ENCODE assay signal across 17 mouse cellular contexts in genomic region chr13:102594201-102594600, GRCm38 (mm10).
DNase-seq lines count a peak whose midpoint lies in the region; ATAC-seq and TF ChIP-seq lines count a peak whose summit lies in the region.
"Had no signal": no experiment of that assay in that cellular context is flagged by ENCODE, and none has a peak within 500 bp of the region (broad histone marks: within the 10 kb centered on the region; RNA-seq: fewer than 3 reads in every experiment).

No protein-coding gene starts in this region.

- no peak overlapping the region for H3K4me3 ChIP-seq in left cerebral cortex, adult 2 months
- H3K4me3 ChIP-seq in lung, postnatal 0 days (ENCODE audit: low read depth, low read length): no peak overlapping the region
- H3K4me3 ChIP-seq in stomach, embryonic 16.5 days (replicated peaks; ENCODE audit: low read length): no peak overlapping the region
- no peak overlapping the region for H3K4me3 ChIP-seq in midbrain, embryonic 15.5 days
- H3K4me3 ChIP-seq: forebrain, embryonic 13.5 days; limb, embryonic 12.5 days; liver, embryonic 12.5 days; midbrain, embryonic 12.5 days; neural tube, embryonic 13.5 days had no signal

- no peak overlapping the region for H3K4me2 ChIP-seq in lung, postnatal 0 days (replicated peaks; ENCODE audit: low read depth, low read length)
- no peak overlapping the region for H3K4me2 ChIP-seq in stomach, embryonic 16.5 days (ENCODE audit: low read depth, low read length)
- no peak overlapping the region for H3K4me2 ChIP-seq in midbrain, embryonic 15.5 days
- H3K4me2 ChIP-seq: forebrain, embryonic 13.5 days; limb, embryonic 12.5 days; liver, embryonic 12.5 days; midbrain, embryonic 12.5 days; neural tube, embryonic 13.5 days had no signal

- no peak overlapping the region for H3K9ac ChIP-seq in lung, postnatal 0 days (replicated peaks; ENCODE audit: low read depth)
- H3K9ac ChIP-seq in stomach, embryonic 16.5 days (ENCODE audit: low read length): no peak overlapping the region
- no peak overlapping the region for H3K9ac ChIP-seq in midbrain, embryonic 15.5 days
- H3K9ac ChIP-seq: forebrain, embryonic 13.5 days; limb, embryonic 12.5 days; liver, embryonic 12.5 days; midbrain, embryonic 12.5 days; neural tube, embryonic 13.5 days had no signal

- TF ChIP-seq CTCF in left cerebral cortex, adult 2 months (IDR thresholded peaks at IDR 0.05): no peak
- no peak for TF ChIP-seq CTCF in lung, postnatal 0 days (IDR thresholded peaks at IDR 0.05)

- WGBS in lung, postnatal 0 days: 75% methylated on average over 3 of the region's 3 CpGs
- WGBS in stomach, embryonic 16.5 days: 78% methylated on average over 3 of the region's 3 CpGs
- WGBS in midbrain, embryonic 15.5 days: 95% methylated on average over 3 of the region's 3 CpGs

- H3K9me3 ChIP-seq in lung, postnatal 0 days (ENCODE audit: low read length): no peaks in the 10 kb centered on the region
- H3K9me3 ChIP-seq in stomach, embryonic 16.5 days (replicated peaks; ENCODE audit: control insufficient read depth, low read length): no peaks in the 10 kb centered on the region
- no peaks in the 10 kb centered on the region for H3K9me3 ChIP-seq in midbrain, embryonic 15.5 days
- H3K9me3 ChIP-seq: forebrain, embryonic 13.5 days; limb, embryonic 12.5 days; liver, embryonic 12.5 days; midbrain, embryonic 12.5 days; neural tube, embryonic 13.5 days had no signal

- intact Hi-C loops in left cerebral cortex, adult 2 months (cut with DNase I): no loop called here

- ATAC-seq in lung, postnatal 0 days: peak; percentile 77
- ATAC-seq in stomach, embryonic 16.5 days (ENCODE audit: insufficient read depth, low FRiP score): no peak
- no peak for ATAC-seq in midbrain, embryonic 15.5 days (replicated peaks)
- ATAC-seq: forebrain, embryonic 13.5 days; liver, embryonic 12.5 days had no signal

- no peak for DNase-seq in left cerebral cortex, adult 2 months (ENCODE audit: extremely low spot score in 1 of 2, low spot score in 2 of 2)
- DNase-seq in left cerebral cortex, adult 11 months (ENCODE audit: low spot score): no peak
- DNase-seq in gonadal fat pad, adult 2 months (ENCODE audit: low read depth): peak; percentile 95
- peak; percentile 86 for DNase-seq in lung, postnatal 0 days (ENCODE audit: low spot score)
- DNase-seq in spleen, adult 12 weeks (ENCODE audit: low spot score): no peak
- DNase-seq: cerebellum, postnatal 10 days; gastrocnemius, postnatal 10 days; kidney, adult 2 months; kidney, postnatal 10 days; right cerebral cortex, adult 18-20 months had no signal

- no peaks in the 10 kb centered on the region for H3K36me3 ChIP-seq in lung, postnatal 0 days (ENCODE audit: insufficient read depth, low read length)
- H3K36me3 ChIP-seq in stomach, embryonic 16.5 days (ENCODE audit: control insufficient read depth, insufficient read depth, low read length): no peaks in the 10 kb centered on the region
- H3K36me3 ChIP-seq in midbrain, embryonic 15.5 days (replicated peaks): no peaks in the 10 kb centered on the region
- H3K36me3 ChIP-seq: limb, embryonic 12.5 days; liver, embryonic 12.5 days; midbrain, embryonic 12.5 days; neural tube, embryonic 13.5 days had no signal

- H3K27ac ChIP-seq in left cerebral cortex, adult 2 months: peak overlapping the region; percentile 61
- H3K27ac ChIP-seq in lung, postnatal 0 days (ENCODE audit: low read length): peak overlapping the region; percentile 55
- peak overlapping the region; percentile 62 for H3K27ac ChIP-seq in stomach, embryonic 16.5 days (ENCODE audit: low read length)
- H3K27ac ChIP-seq in midbrain, embryonic 15.5 days: no peak overlapping the region
- H3K27ac ChIP-seq: forebrain, embryonic 13.5 days; limb, embryonic 12.5 days; liver, embryonic 12.5 days; midbrain, embryonic 12.5 days; neural tube, embryonic 13.5 days had no signal

- H3K4me1 ChIP-seq in lung, postnatal 0 days (ENCODE audit: insufficient read depth, low read depth, low read length): no peaks in the 10 kb centered on the region
- peaks cover 34% of the 10 kb centered on the region for H3K4me1 ChIP-seq in stomach, embryonic 16.5 days (ENCODE audit: control insufficient read depth, insufficient read depth, low read length)
- peaks cover 23% of the 10 kb centered on the region for H3K4me1 ChIP-seq in midbrain, embryonic 15.5 days
- H3K4me1 ChIP-seq: liver, embryonic 12.5 days had no signal

- no peaks in the 10 kb centered on the region for H3K27me3 ChIP-seq in lung, postnatal 0 days (replicated peaks; ENCODE audit: insufficient read depth, low read length)
- H3K27me3 ChIP-seq in stomach, embryonic 16.5 days (ENCODE audit: control insufficient read depth, insufficient read depth, low read length): no peaks in the 10 kb centered on the region
- H3K27me3 ChIP-seq in midbrain, embryonic 15.5 days (replicated peaks): no peaks in the 10 kb centered on the region; the same call in 1 of the 2 replicates
- H3K27me3 ChIP-seq: forebrain, embryonic 13.5 days; liver, embryonic 12.5 days; neural tube, embryonic 13.5 days had no signal

- peak; percentile 94 for TF ChIP-seq EP300 in lung, postnatal 0 days (IDR thresholded peaks at IDR 0.05)

Comparison
In these comparisons a context has a peak if more than half of its experiments do, and no peak if none do; other contexts are left out.
1. DNase-seq: peak in gonadal fat pad, adult 2 months (single experiment) and lung, postnatal 0 days (single experiment); none in left cerebral cortex, adult 2 months (0 of 2), left cerebral cortex, adult 11 months (single experiment) and spleen, adult 12 weeks (single experiment).